Mouse (Mus musculus): ENCODE results near the gene Elavl1. TPM values are rescaled to one million over a fixed set of nuclear protein-coding genes. Genes with fewer than 3 reads are reported as not detected.

The Elavl1 gene
- total and polyA plus RNA-seq, 3 experiments, result 55.8 to 112 (median 76.4) TPM

GRCm38 (mm10) chr8:4360922-4361321 lies 35.7 kb upstream of the Elavl1 start:
- Histone ChIP-seq H3K9ac (ENCODE audit: insufficient read depth, low read depth) (no peak overlapping the region), H3K4me1 (ENCODE audit: control insufficient read depth in 1 of 2, insufficient read depth in 2 of 2) (no peaks in the 10 kb centered on the region), H3K4me2 (ENCODE audit: insufficient read depth, low read depth, poor library complexity, severe bottlenecking) (no peak overlapping the region), H3K27ac (ENCODE audit: insufficient read depth, low read depth) (no peak overlapping the region), H3K79me2 (replicated peaks; ENCODE audit: control insufficient read depth, extremely low read depth, insufficient read depth, poor library complexity, severe bottlenecking) (no peaks in the 10 kb centered on the region), H3K9me3 (replicated peaks; ENCODE audit: low read length) (no peaks in the 10 kb centered on the region), H3K27me3 (replicated peaks) (no peaks in the 10 kb centered on the region), H3K36me3 (replicated peaks in 1 of 2; ENCODE audit: control insufficient read depth in 1 of 2, insufficient read depth in 1 of 2, low read length in 1 of 2) (no peaks in the 10 kb centered on the region), H3K4me3 (replicated peaks in 1 of 3; ENCODE audit: low read depth in 2 of 3, low read length in 2 of 3, poor library complexity in 1 of 3) (no peak overlapping the region)
- dilution Hi-C loops (cut with MboI; ENCODE audit: extremely low pct_ligation_motif_present, extremely low pct_unique_long_range_greater_than_20kb, low sequenced_read_pairs) (no loop called here), in situ Hi-C loops (cut with MboI; ENCODE audit: low pct_ligation_motif_present, low pct_unique_long_range_greater_than_20kb, low sequenced_read_pairs) (loop anchor here (10.0 to 25.0 kb wide), 2 partner anchors 216 to 649 kb away; partner anchors contain the start of gene Clec4g)
- no peak for TF ChIP-seq BHLHE40 (IDR thresholded peaks at IDR 0.05; ENCODE audit: low read depth, low read length)
- no peak for TF ChIP-seq SIN3A (IDR thresholded peaks at IDR 0.05; ENCODE audit: low read length)
- TF ChIP-seq MEF2A (IDR thresholded peaks at IDR 0.05; ENCODE audit: borderline replicate concordance, low read depth, low read length), result no peak
- TF ChIP-seq TBP (conservative IDR thresholded peaks at IDR 0.05; ENCODE audit: low read depth, low read length), result no peak
- no peak for TF ChIP-seq MXI1 (IDR thresholded peaks at IDR 0.05; ENCODE audit: low read depth, low read length)
- no peak for TF ChIP-seq PAX5 (IDR thresholded peaks at IDR 0.05; ENCODE audit: low read length)
- TF ChIP-seq MAX (IDR thresholded peaks at IDR 0.05; ENCODE audit: low read length), result no peak
- no peak for TF ChIP-seq ELF1 (IDR thresholded peaks at IDR 0.05; ENCODE audit: low read depth, low read length)
- TF ChIP-seq UBTF (IDR thresholded peaks at IDR 0.05; ENCODE audit: low read depth, low read length), result no peak
- no peak for TF ChIP-seq CTCF (conservative IDR thresholded peaks at IDR 0.05 in 1 of 2, IDR thresholded peaks at IDR 0.05 in 1 of 2; ENCODE audit: low read depth in 2 of 2, low read length in 2 of 2)
- no peak for TF ChIP-seq E2F4 (IDR thresholded peaks at IDR 0.05; ENCODE audit: insufficient replicate concordance, low read depth, low read length)
- TF ChIP-seq IRF4 (IDR thresholded peaks at IDR 0.05; ENCODE audit: low read depth, low read length), result no peak
- TF ChIP-seq RAD21 (IDR thresholded peaks at IDR 0.05; ENCODE audit: low read depth, low read length), result no peak
- TF ChIP-seq JUND (conservative IDR thresholded peaks at IDR 0.05; ENCODE audit: low read depth, low read length), result no peak
- DNase-seq (ENCODE audit: extremely low read depth), result no peak

GRCm38 (mm10) chr8:4359362-4359761 lies 34.1 kb upstream of the Elavl1 start:
- H3K27me3 ChIP-seq (replicated peaks), result no peaks in the 10 kb centered on the region
- in situ Hi-C loops (cut with MboI; ENCODE audit: low pct_ligation_motif_present, low pct_unique_long_range_greater_than_20kb, low sequenced_read_pairs) (loop anchor here (25.0 kb wide), 1 partner anchor 647 kb away; the partner anchor contains the start of gene Clec4g), dilution Hi-C loops (cut with MboI; ENCODE audit: extremely low pct_ligation_motif_present, extremely low pct_unique_long_range_greater_than_20kb, low sequenced_read_pairs) (no loop called here)
- no peak for TF ChIP-seq ZNF384 (IDR thresholded peaks at IDR 0.05; ENCODE audit: low read depth, low read length)
- no peak for TF ChIP-seq GABPA (IDR thresholded peaks at IDR 0.05; ENCODE audit: insufficient replicate concordance, low read depth, low read length)
- TF ChIP-seq JUND (conservative IDR thresholded peaks at IDR 0.05; ENCODE audit: low read depth, low read length), result no peak
- TF ChIP-seq POLR2A (IDR thresholded peaks at IDR 0.05; ENCODE audit: low read depth, low read length), result no peak
- TF ChIP-seq EP300 (IDR thresholded peaks at IDR 0.05; ENCODE audit: low read length), result no peak
- TF ChIP-seq POLR2AphosphoS2 (IDR thresholded peaks at IDR 0.05; ENCODE audit: low read depth, low read length), result no peak
- TF ChIP-seq CHD2 (IDR thresholded peaks at IDR 0.05; ENCODE audit: low read length), result no peak
- no peak for TF ChIP-seq TBP (conservative IDR thresholded peaks at IDR 0.05; ENCODE audit: low read depth, low read length)
- no peak for TF ChIP-seq BHLHE40 (IDR thresholded peaks at IDR 0.05; ENCODE audit: low read depth, low read length)
- TF ChIP-seq RAD21 (IDR thresholded peaks at IDR 0.05; ENCODE audit: low read depth, low read length), result no peak
- TF ChIP-seq ZC3H11A (IDR thresholded peaks at IDR 0.05; ENCODE audit: low read depth, low read length), result no peak
- TF ChIP-seq RCOR1 (conservative IDR thresholded peaks at IDR 0.05; ENCODE audit: low read depth, low read length), result no peak
- TF ChIP-seq SMC3 (IDR thresholded peaks at IDR 0.05; ENCODE audit: low read depth, low read length), result no peak
- no peak for TF ChIP-seq E2F4 (IDR thresholded peaks at IDR 0.05; ENCODE audit: insufficient replicate concordance, low read depth, low read length)
- no peak for TF ChIP-seq USF1 (IDR thresholded peaks at IDR 0.05; ENCODE audit: low read depth, low read length)
- DNase-seq (ENCODE audit: extremely low read depth), result no peak
- no peaks in the 10 kb centered on the region for H3K36me3 ChIP-seq (replicated peaks in 1 of 2; ENCODE audit: control insufficient read depth in 1 of 2, insufficient read depth in 1 of 2, low read length in 1 of 2)
- no peaks in the 10 kb centered on the region for H3K9me3 ChIP-seq (replicated peaks; ENCODE audit: low read length)
- no peak overlapping the region for H3K4me2 ChIP-seq (ENCODE audit: insufficient read depth, low read depth, poor library complexity, severe bottlenecking)
- no peak overlapping the region for H3K4me3 ChIP-seq (replicated peaks in 1 of 3; ENCODE audit: low read depth in 2 of 3, low read length in 2 of 3, poor library complexity in 1 of 3)
- H3K27ac ChIP-seq (ENCODE audit: insufficient read depth, low read depth), result no peak overlapping the region
- H3K4me1 ChIP-seq (ENCODE audit: control insufficient read depth in 1 of 2, insufficient read depth in 2 of 2), result no peaks in the 10 kb centered on the region
- no peaks in the 10 kb centered on the region for H3K79me2 ChIP-seq (replicated peaks; ENCODE audit: control insufficient read depth, extremely low read depth, insufficient read depth, poor library complexity, severe bottlenecking)
- no peak overlapping the region for H3K9ac ChIP-seq (ENCODE audit: insufficient read depth, low read depth)

All from CH12.LX (cell line).